Mouse (Mus musculus) intestine, embryonic 16.5 days (tissue): ENCODE measurements around the gene Clybl. TPM values are rescaled to one million over a fixed set of nuclear protein-coding genes. Genes with fewer than 3 reads are reported as not detected.

Source experiments
- ATAC-seq: fragments of 200-750 bp; cut with Nextera tagmentation; 2 replicates; pipeline ENCODE4 v1.8.0; 2017; ENCODE audit warnings: moderate TSS enrichment, moderate library complexity
- H3K27ac ChIP-seq: fragments of 300-500 bp; sonication (generic); 2 replicates; pipeline ENCODE4 v1.5.1; 2014; ENCODE audit warnings: mild to moderate bottlenecking, low read length
- H3K27me3 ChIP-seq: fragments of 300-500 bp; sonication (generic); replicated peaks from 2 replicates; pipeline ENCODE4 v1.6.1; 2014; ENCODE audit warnings: low read length, control low read depth, mixed read lengths; ENCODE audit not compliant: control insufficient read depth, insufficient read depth
- H3K36me3 ChIP-seq: fragments of 300-500 bp; sonication (generic); 2 replicates; pipeline ENCODE4 v1.6.1; 2014; ENCODE audit warnings: low read length, control low read depth; ENCODE audit not compliant: control insufficient read depth, insufficient read depth
- H3K4me1 ChIP-seq: fragments of 300-500 bp; sonication (generic); 2 replicates; pipeline ENCODE4 v1.6.1; 2014; ENCODE audit warnings: low read length, control low read depth, mixed read lengths; ENCODE audit not compliant: control insufficient read depth, insufficient read depth
- H3K4me2 ChIP-seq: fragments of 300-500 bp; sonication (generic); 2 replicates; pipeline ENCODE4 v1.6.1; 2014; ENCODE audit warnings: low read depth, low read length, control low read depth
- H3K4me3 ChIP-seq: fragments of 300-500 bp; sonication (generic); 2 replicates; pipeline ENCODE4 v1.5.1; 2014; ENCODE audit warnings: mild to moderate bottlenecking, low read length
- H3K9ac ChIP-seq: fragments of 300-500 bp; sonication (generic); 2 replicates; pipeline ENCODE4 v1.6.1; 2014; ENCODE audit warnings: low read depth, low read length
- H3K9me3 ChIP-seq: fragments of 300-500 bp; sonication (generic); 2 replicates; pipeline ENCODE4 v1.6.1; 2016; ENCODE audit warnings: low read length, control low read depth; ENCODE audit not compliant: control insufficient read depth
- WGBS: fragments of 180-500 bp; shearing (Covaris S2); extraction: QIAGEN DNeasy Blood & Tissue Kit; methylation state at CpG from one replicate; pipeline ENCODE4 v1.1.7; 2014; 5-methylcytosine and 5-hydroxymethylcytosine counted together
- polyA plus RNA-seq: library from polyadenylated mRNA; unstranded; fragments of >200 nt; fragmentation: Nextera tagmentation; extraction: Ambion mirVana; gene quantifications from 2 replicates; pipeline ENCODE4 v1.2.1, GENCODE M21; 2015

The Clybl gene
- polyA plus RNA-seq, 1 experiment from 2014 or later: 38.7 TPM

GRCm38 (mm10) chr14:122338784-122339183 lies 157.3 kb downstream of the Clybl start:
- Histone ChIP-seq H3K4me3 (no peak overlapping the region), H3K9me3 (no peaks in the 10 kb centered on the region), H3K27ac (no peak overlapping the region), H3K4me1 (no peaks in the 10 kb centered on the region), H3K4me2 (no peak overlapping the region), H3K9ac (no peak overlapping the region), H3K36me3 (no peaks in the 10 kb centered on the region), H3K27me3 (no peaks in the 10 kb centered on the region)
- ATAC-seq: no peak
- WGBS: 82% methylated on average over 4 of the region's 4 CpGs

GRCm38 (mm10) chr14:122340141-122340540 lies 158.6 kb downstream of the Clybl start:
- 88% methylated on average over 5 of the region's 5 CpGs for WGBS
- Histone ChIP-seq H3K4me1 (no peaks in the 10 kb centered on the region), H3K4me3 (no peak overlapping the region), H3K4me2 (no peak overlapping the region), H3K27me3 (no peaks in the 10 kb centered on the region), H3K27ac (no peak overlapping the region), H3K9me3 (no peaks in the 10 kb centered on the region), H3K36me3 (no peaks in the 10 kb centered on the region), H3K9ac (no peak overlapping the region)
- ATAC-seq: no peak

GRCm38 (mm10) chr14:122341591-122342360 lies 160.3 kb downstream of the Clybl start:
- Histone ChIP-seq H3K36me3 (no peaks in the 10 kb centered on the region), H3K9me3 (no peaks in the 10 kb centered on the region), H3K9ac (no peak overlapping the region), H3K27me3 (no peaks in the 10 kb centered on the region), H3K4me3 (no peak overlapping the region), H3K27ac (no peak overlapping the region), H3K4me1 (no peaks in the 10 kb centered on the region), H3K4me2 (no peak overlapping the region)
- ATAC-seq: no peak
- 46% methylated on average over 6 of the region's 6 CpGs for WGBS

- WGBS: 68% methylated on average over 18 of the region's 18 CpGs
- H3K36me3 ChIP-seq: no peaks in the 10 kb centered on the region
- no peaks in the 10 kb centered on the region for H3K9me3 ChIP-seq
- H3K27me3 ChIP-seq: no peaks in the 10 kb centered on the region
- no peak overlapping the region for H3K27ac ChIP-seq
- H3K4me2 ChIP-seq: no peak overlapping the region
- H3K4me1 ChIP-seq: no peaks in the 10 kb centered on the region
- no peak for ATAC-seq
- no peak overlapping the region for H3K4me3 ChIP-seq
- H3K9ac ChIP-seq: no peak overlapping the region
Observed at GRCm38 (mm10) chr14:122344272-122345224, 163.0 kb downstream of the Clybl start.

GRCm38 (mm10) chr14:122348069-122348468 lies 166.6 kb downstream of the Clybl start:
- Histone ChIP-seq H3K4me2 (no peak overlapping the region), H3K27ac (no peak overlapping the region), H3K9me3 (no peaks in the 10 kb centered on the region), H3K36me3 (no peaks in the 10 kb centered on the region), H3K9ac (no peak overlapping the region), H3K27me3 (no peaks in the 10 kb centered on the region), H3K4me3 (no peak overlapping the region), H3K4me1 (no peaks in the 10 kb centered on the region)
- 81% methylated on average over 7 of the region's 7 CpGs for WGBS
- no peak for ATAC-seq

- Histone ChIP-seq H3K4me1 (no peaks in the 10 kb centered on the region), H3K27me3 (no peaks in the 10 kb centered on the region), H3K36me3 (no peaks in the 10 kb centered on the region), H3K27ac (no peak overlapping the region), H3K9ac (no peak overlapping the region), H3K4me3 (no peak overlapping the region), H3K4me2 (no peak overlapping the region), H3K9me3 (no peaks in the 10 kb centered on the region)
- WGBS: 89% methylated on average over 5 of the region's 5 CpGs
- ATAC-seq: no peak
Observed at GRCm38 (mm10) chr14:122349326-122349725, 167.8 kb downstream of the Clybl start.

- 95% methylated on average over 4 of the region's 4 CpGs for WGBS
- no peaks in the 10 kb centered on the region for H3K4me1 ChIP-seq
- H3K27ac ChIP-seq: no peak overlapping the region
- H3K9ac ChIP-seq: no peak overlapping the region
- H3K9me3 ChIP-seq: no peaks in the 10 kb centered on the region
- H3K4me3 ChIP-seq: no peak overlapping the region
- ATAC-seq: no peak
- H3K4me2 ChIP-seq: no peak overlapping the region
- no peaks in the 10 kb centered on the region for H3K36me3 ChIP-seq
- H3K27me3 ChIP-seq: no peaks in the 10 kb centered on the region
Observed at GRCm38 (mm10) chr14:122349761-122350160, 168.3 kb downstream of the Clybl start.

GRCm38 (mm10) chr14:122350766-122351165 lies 169.3 kb downstream of the Clybl start:
- Histone ChIP-seq H3K27me3 (no peaks in the 10 kb centered on the region), H3K4me3 (no peak overlapping the region), H3K4me2 (no peak overlapping the region), H3K4me1 (no peaks in the 10 kb centered on the region), H3K27ac (no peak overlapping the region), H3K9me3 (no peaks in the 10 kb centered on the region), H3K36me3 (no peaks in the 10 kb centered on the region), H3K9ac (no peak overlapping the region)
- no peak for ATAC-seq
- 86% methylated on average over 8 of the region's 8 CpGs for whole genome bisulfite sequencing

GRCm38 (mm10) chr14:122357316-122357715 lies 175.8 kb downstream of the Clybl start:
- Histone ChIP-seq H3K4me1 (no peaks in the 10 kb centered on the region), H3K27me3 (no peaks in the 10 kb centered on the region), H3K27ac (no peak overlapping the region), H3K36me3 (no peaks in the 10 kb centered on the region), H3K9ac (no peak overlapping the region), H3K4me3 (no peak overlapping the region), H3K9me3 (no peaks in the 10 kb centered on the region), H3K4me2 (no peak overlapping the region)
- no peak for ATAC-seq
- WGBS: 80% methylated on average over 4 of the region's 4 CpGs
